In the genomic region with DNA sequence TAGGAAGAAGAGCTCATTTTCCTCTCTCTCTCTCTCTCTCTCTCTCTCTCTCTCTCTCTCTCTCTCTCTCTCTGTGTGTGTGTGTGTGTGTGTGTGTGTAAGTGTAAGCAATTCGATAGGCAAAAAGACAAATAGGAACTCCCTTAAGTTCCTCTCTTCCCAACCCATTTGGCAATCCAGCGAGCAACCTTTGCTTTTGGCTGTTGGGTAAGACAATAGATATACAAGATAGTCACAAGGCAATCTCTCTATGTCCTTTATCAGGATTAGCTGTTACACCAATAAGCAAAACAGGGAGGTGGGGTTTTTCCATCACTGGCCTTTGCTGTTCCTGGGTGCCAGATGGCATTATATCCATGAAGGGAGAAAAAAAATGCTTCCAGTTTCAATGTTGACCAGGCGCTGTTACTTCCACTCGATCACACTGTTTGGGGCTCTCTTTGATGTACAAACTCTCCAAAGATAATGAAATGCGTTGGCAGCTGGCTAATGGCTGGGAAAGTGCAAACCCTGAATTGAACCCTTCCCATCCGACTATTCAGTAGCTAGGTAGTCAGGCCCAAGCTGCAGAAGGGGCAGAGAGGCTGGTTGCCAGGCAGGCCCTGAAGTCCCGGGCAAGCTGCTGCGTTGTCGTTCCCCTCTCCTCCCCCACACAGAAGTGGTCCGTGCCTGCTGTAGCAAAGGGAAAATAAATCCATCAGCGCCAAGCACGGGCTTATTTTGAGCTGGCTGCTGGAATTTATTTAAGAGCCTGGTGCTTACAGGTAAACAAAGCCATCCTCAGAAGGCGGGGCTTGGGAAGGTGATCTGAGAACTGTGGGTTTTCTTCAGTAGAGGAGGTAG, we compare ENCODE assay signal across 8 mouse cellular contexts. TPM values are rescaled to one million over a fixed set of nuclear protein-coding genes. Genes with fewer than 3 reads are reported as not detected.
A peak's percentile ranks its signal among the peaks of the same experiment; 100 is the strongest.
DNase-seq lines count a peak whose midpoint lies in the region; ATAC-seq lines count a peak whose summit lies in the region.

No protein-coding gene starts in this region.

- ATAC-seq in forebrain, embryonic 12.5 days (ENCODE audit: low FRiP score), result peak; percentile 95
- peak; percentile 71 for ATAC-seq in intestine, embryonic 15.5 days
- peak; percentile 97 for ATAC-seq in midbrain, embryonic 11.5 days (ENCODE audit: low FRiP score)
- ATAC-seq in stomach, embryonic 15.5 days (ENCODE audit: insufficient read depth, low FRiP score, low read depth), result peak; percentile 50; the same call in 1 of the 2 replicates

- H3K4me1 ChIP-seq in forebrain, embryonic 12.5 days, result peaks cover 24% of the 10 kb centered on the region
- H3K4me1 ChIP-seq in intestine, embryonic 15.5 days (replicated peaks), result peaks cover 9% of the 10 kb centered on the region
- peaks cover 11% of the 10 kb centered on the region for H3K4me1 ChIP-seq in midbrain, embryonic 11.5 days (ENCODE audit: control insufficient read depth, insufficient read depth, low read length)
- peaks cover 14% of the 10 kb centered on the region; the same call in 1 of the 2 replicates for H3K4me1 ChIP-seq in stomach, embryonic 15.5 days

- no peaks in the 10 kb centered on the region for H3K27me3 ChIP-seq in forebrain, embryonic 12.5 days
- no peaks in the 10 kb centered on the region for H3K27me3 ChIP-seq in intestine, embryonic 15.5 days (replicated peaks)
- no peaks in the 10 kb centered on the region for H3K27me3 ChIP-seq in midbrain, embryonic 11.5 days (ENCODE audit: control insufficient read depth, insufficient read depth, low read length)
- no peaks in the 10 kb centered on the region for H3K27me3 ChIP-seq in stomach, embryonic 15.5 days (replicated peaks)

- H3K4me2 ChIP-seq in forebrain, embryonic 12.5 days, result peak overlapping the region; percentile 41
- H3K4me2 ChIP-seq in intestine, embryonic 15.5 days (replicated peaks), result peak overlapping the region; percentile 29; the same call in 1 of the 2 replicates
- H3K4me2 ChIP-seq in midbrain, embryonic 11.5 days, result peak overlapping the region; percentile 19; the same call in 1 of the 2 replicates
- H3K4me2 ChIP-seq in stomach, embryonic 15.5 days, result peak overlapping the region; percentile 28; the same call in 1 of the 2 replicates

- WGBS in forebrain, embryonic 12.5 days, result 9% methylated on average over 13 of the region's 13 CpGs
- WGBS in intestine, embryonic 15.5 days, result 21% methylated on average over 13 of the region's 13 CpGs
- WGBS in midbrain, embryonic 11.5 days, result 19% methylated on average over 13 of the region's 13 CpGs
- 17% methylated on average over 13 of the region's 13 CpGs for WGBS in stomach, embryonic 15.5 days

- peak overlapping the region; percentile 94 for H3K27ac ChIP-seq in forebrain, embryonic 12.5 days
- H3K27ac ChIP-seq in intestine, embryonic 15.5 days, result no peak overlapping the region
- peak overlapping the region; percentile 71 for H3K27ac ChIP-seq in midbrain, embryonic 11.5 days (ENCODE audit: low read depth, low read length)
- H3K27ac ChIP-seq in stomach, embryonic 15.5 days, result 0 out of 2 replicates have a peak overlapping the region, but pooled peaks have one; percentile 18

- no peaks in the 10 kb centered on the region for H3K36me3 ChIP-seq in forebrain, embryonic 12.5 days (replicated peaks)
- no peaks in the 10 kb centered on the region for H3K36me3 ChIP-seq in intestine, embryonic 15.5 days
- no peaks in the 10 kb centered on the region for H3K36me3 ChIP-seq in midbrain, embryonic 11.5 days (ENCODE audit: control insufficient read depth, insufficient read depth, low read length)
- no peaks in the 10 kb centered on the region for H3K36me3 ChIP-seq in stomach, embryonic 15.5 days

- peak; percentile 29 for DNase-seq in ovary, postnatal 36 days (ENCODE audit: low spot score)
- no peak for DNase-seq in ovary, adult 18-20 months (ENCODE audit: low spot score)
- DNase-seq in left cerebral cortex, postnatal 36 days (ENCODE audit: low spot score in 2 of 2), result peak; percentile 20 to 27
- DNase-seq in midbrain, embryonic 11.5 days (ENCODE audit: low spot score, missing footprints), result peak; percentile 88
- DNase-seq in T-cell, adult 2 months (ENCODE audit: low spot score), result no peak

- no peaks in the 10 kb centered on the region for H3K9me3 ChIP-seq in forebrain, embryonic 12.5 days
- no peaks in the 10 kb centered on the region for H3K9me3 ChIP-seq in intestine, embryonic 15.5 days
- no peaks in the 10 kb centered on the region for H3K9me3 ChIP-seq in midbrain, embryonic 11.5 days (ENCODE audit: control insufficient read depth, low read length)
- H3K9me3 ChIP-seq in stomach, embryonic 15.5 days, result no peaks in the 10 kb centered on the region

- H3K9ac ChIP-seq in forebrain, embryonic 12.5 days, result no peak overlapping the region; the same call in 1 of the 2 replicates
- H3K9ac ChIP-seq in intestine, embryonic 15.5 days, result no peak overlapping the region
- peak overlapping the region; percentile 16; the same call in 1 of the 2 replicates for H3K9ac ChIP-seq in midbrain, embryonic 11.5 days (ENCODE audit: low read length)
- H3K9ac ChIP-seq in stomach, embryonic 15.5 days, result no peak overlapping the region

- intact Hi-C loops in left cerebral cortex, postnatal 36 days (cut with DNase I), result no loop called here

- H3K4me3 ChIP-seq in forebrain, embryonic 12.5 days (replicated peaks), result 0 out of 2 replicates have a peak overlapping the region, but pooled peaks have one; percentile 8
- no peak overlapping the region for H3K4me3 ChIP-seq in intestine, embryonic 15.5 days (replicated peaks)
- H3K4me3 ChIP-seq in midbrain, embryonic 11.5 days (ENCODE audit: low read depth, low read length), result no peak overlapping the region
- H3K4me3 ChIP-seq in stomach, embryonic 15.5 days (replicated peaks), result no peak overlapping the region

RNA-seq across cellular contexts. Expression of gene Btg1, which starts 29.4 kb away (rescaled TPM):
- polyA plus RNA-seq in forebrain, embryonic 12.5 days (2016; fragmentation: Nextera tagmentation; extraction: Ambion mirVana), result 46.2 and 49.5 TPM in 2 replicates
- polyA plus RNA-seq in intestine, embryonic 15.5 days (2015; fragmentation: Nextera tagmentation; extraction: Ambion mirVana), result 43.9 and 47.9 TPM in 2 replicates
- 10 to 100 TPM; 34.8 to 41.6 TPM for total RNA-seq in left cerebral cortex, postnatal 36 days (2021)
- 44.7 and 47.5 TPM in 2 replicates for polyA plus RNA-seq in midbrain, embryonic 11.5 days (2014; fragmentation: Nextera tagmentation; extraction: Ambion mirVana)
- polyA plus RNA-seq in stomach, embryonic 15.5 days (2015; fragmentation: Nextera tagmentation; extraction: Ambion mirVana), result 61.2 and 62.3 TPM in 2 replicates

Comparison
In these comparisons a context has a peak if more than half of its experiments do, and no peak if none do; other contexts are left out.
1. DNase-seq: peak in ovary, postnatal 36 days (single experiment), left cerebral cortex, postnatal 36 days (2 of 2) and midbrain, embryonic 11.5 days (single experiment); none in ovary, adult 18-20 months (single experiment) and T-cell, adult 2 months (single experiment).
2. Peak in every context shown above with its lines, with median percentiles within 50 percentile points of each other: ATAC-seq and H3K4me2 ChIP-seq.